Mouse (Mus musculus) liver (tissue): ENCODE data around the gene Snapc3.

Source experiments
- DNase-seq: peaks from one replicate; pipeline ENCODE4 v3.0.0-alpha.2; 2020; ENCODE audit warnings: mixed read lengths

Gene Snapc3

DNA sequence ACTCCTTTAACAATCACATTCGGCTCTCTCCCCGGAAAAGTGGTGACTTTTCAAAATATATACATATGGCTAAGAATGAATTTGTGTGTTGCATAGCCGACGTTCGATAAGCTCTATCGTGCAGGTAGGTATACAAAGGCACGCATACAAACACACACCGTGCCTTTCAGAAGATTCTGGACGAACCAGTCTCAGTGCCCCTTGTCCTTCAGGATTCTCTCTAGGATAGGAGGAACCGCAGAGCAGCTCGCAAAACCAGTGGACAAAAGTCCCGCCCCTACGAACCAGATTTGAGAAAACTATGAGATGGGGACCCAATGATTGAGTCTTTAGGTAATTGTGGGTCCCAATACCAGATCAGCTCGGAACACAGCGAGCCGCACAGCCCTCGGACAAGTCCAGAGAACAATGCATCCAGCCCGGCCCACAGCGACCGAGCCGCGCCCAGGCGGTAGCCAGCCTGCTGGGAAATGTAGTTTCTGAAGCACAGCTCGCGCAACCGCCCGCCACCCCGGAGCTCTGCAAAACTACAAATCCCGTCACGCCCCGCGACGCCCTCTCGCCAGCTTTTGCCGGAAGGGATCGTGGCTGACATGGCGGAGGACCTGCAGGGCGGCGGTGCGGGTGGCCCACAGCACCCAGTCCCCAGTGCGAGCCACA is at the start of gene Snapc3:
TSS of gene Snapc3 (plus strand) at position 565 of the 660 bp plus-strand sequence.
- peak; percentile 97 for DNase-seq

DNA sequence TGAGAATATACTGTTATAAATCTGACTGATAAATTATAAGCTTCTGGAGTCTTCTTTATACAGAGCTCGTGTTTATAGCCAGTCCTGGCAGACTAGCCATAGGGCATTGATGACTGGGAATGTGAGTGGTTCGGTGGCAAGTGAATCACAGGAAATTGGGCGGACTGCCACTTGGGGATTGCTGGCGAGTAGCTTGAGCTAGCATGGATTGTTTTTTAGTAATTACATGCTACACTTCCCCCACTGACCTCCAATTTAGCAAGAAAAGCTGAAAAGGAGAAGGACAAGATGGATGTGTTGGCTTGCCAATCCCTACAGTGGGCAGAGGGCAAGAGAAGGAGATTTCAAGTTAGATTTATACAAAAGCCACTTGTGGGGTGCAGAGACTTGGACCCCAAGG is 44.1 kb upstream of the Snapc3 start:
- no peak for DNase-seq

- DNase-seq: no peak
These were observed 41.9 kb upstream of the Snapc3 start for GRCm38 (mm10) chr4:83375650-83376049.

DNA sequence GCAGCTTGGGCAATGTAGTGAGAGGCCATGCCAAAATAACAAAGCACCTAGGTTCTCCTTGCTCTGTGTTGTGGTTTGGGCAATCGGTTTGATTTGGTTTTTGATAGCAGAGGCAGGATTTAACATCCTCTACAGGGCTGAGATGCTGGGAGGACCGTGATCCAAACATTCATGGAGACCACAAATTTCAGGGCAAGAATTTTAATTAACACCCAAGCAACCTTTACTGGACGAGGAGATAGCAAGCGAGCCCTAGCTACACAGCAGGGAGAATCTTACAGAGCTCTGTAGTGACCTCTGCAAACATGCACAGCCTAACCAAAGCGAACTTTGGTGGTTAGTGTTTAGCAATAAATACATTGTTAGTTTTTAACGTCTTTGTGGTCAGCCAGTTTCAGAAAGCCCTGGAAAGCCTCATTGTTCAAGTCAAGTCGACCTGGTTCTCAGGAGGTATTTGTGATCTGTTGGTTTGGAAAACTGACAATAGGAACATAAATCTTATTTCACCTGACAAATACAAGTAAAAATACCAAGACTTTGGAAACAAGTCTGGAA is 41.0 kb upstream of the Snapc3 start:
- DNase-seq: no peak

DNA sequence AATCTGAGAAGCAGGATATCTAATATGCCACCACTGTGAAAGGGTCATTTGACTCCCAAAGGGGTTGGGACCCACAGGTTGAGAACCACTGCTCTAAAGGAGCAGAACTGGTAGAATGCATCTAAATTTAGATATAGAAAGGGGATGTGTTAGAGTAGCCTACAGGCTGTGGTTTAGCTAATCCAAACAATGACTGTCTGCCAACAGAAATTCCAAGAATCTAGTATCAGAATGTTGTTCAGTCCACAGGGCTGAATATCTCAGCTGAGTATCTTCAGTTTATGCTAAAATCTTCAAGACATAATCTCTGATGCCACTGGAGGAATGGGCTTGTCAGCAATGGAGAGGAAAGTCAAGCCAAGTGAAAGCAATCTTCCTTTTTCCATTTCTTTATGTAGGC is 38.5 kb upstream of the Snapc3 start:
- DNase-seq: no peak

DNA sequence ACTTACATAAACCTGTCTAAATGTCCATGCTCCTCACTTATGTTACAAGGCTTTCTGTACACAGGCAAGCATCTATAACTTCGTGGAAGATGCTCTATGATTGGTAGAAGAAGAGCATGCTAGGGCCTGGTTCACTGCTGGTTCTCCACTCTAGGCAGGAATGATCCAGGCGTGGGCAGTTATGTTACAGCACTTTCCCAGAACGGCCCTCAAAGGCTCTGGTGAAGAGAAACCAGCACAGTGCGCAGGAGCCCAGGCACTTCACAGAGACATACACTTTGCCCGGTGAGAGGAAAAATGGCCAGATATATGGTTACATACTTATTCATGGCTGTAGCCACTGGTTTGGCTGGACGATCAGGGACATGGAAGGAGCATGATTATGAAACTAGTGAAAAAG is 37.8 kb upstream of the Snapc3 start:
- no peak for DNase-seq

GRCm38 (mm10) chr4:83380266-83380665 is 37.3 kb upstream of the Snapc3 start:
- DNase-seq: no peak

DNA sequence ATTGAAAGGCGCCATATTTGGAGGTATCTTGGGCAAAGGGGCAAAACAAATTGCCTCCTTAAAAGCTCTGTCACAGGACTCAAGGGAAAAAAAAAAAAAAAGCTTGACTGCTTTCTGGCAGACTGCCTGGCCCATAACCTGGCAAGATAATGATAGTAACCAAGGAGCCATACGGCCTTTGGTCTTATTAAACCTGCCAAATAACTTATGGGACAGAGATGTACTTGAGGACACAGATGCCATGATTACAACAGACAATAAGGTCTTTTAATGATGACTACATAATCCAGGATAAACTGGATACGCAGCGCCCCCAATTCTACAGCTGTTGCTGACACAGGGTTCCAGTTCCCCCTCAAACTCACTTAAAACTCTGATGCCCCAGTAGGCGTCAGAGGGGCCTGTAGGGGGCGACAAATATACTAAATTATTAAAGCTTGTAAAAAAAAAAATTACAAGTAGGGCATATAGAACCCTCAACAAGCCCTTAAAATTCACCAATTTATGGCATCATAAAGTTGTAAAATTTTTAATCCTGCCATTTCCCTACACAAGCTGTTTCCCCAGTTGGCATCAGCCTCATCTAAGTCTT is 33.5 kb upstream of the Snapc3 start:
- DNase-seq: peak; percentile 50

GRCm38 (mm10) chr4:83385091-83385490 is 32.4 kb upstream of the Snapc3 start:
- no peak for DNase-seq

GRCm38 (mm10) chr4:83390551-83390950 is 27.0 kb upstream of the Snapc3 start:
- no peak for DNase-seq

DNA sequence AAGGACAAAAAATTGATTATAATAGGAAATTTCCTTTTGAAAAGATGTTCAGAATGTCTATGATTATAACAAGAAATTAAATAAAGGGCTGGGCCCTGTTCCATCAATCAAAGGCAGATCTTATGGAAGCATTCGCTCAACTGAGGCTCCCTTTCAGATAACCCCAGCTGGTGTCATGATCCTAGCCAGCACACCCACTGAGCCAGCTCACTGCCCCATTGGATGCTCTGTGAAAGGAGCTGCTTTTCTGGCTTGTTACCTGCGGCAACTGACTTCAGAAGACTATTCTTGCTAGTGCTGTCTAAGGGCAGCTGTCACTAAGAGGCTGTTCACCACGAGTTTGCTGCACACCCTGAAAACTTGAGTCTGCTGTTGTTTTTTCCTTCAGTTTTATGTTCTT is 25.6 kb upstream of the Snapc3 start:
- no peak for DNase-seq

DNA sequence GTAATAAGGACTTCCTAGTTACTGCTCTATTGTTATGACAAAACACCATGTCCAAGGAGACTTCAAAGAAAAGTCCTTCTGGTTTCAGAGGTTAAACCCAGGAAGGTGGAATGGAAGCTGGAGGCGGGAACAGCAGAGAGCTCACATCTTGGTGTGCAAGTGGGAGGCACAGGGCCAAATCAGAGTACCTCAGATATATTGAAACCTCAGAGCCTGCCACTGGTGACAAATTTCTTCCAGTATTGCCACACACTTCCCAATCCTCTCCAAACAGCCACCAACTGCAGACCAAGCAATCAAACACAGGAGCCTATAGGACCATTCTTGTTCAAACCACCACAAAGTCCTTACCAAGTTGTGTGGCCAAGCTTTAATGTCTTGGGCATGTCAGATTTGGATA is 23.8 kb upstream of the Snapc3 start:
- no peak for DNase-seq

DNA sequence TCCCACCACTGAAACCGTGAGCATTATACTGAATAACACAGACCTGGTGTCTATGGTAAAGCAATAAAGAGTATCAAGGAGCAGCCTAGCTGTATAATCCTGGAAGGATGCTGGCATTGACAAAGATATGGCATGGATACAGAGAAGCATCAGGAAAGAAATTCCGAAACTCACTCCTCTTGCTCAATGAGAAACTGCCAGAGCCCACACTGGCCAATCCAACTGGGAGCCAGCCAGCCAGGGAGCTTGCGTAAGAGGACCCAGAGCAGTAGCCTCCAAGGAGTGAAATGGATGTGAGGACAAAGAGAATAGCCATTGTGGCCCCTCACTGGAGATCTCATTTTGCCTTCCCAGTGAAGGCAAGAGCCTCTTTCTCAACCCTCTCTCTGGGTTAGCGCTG is 21.2 kb upstream of the Snapc3 start:
- DNase-seq: no peak

DNA sequence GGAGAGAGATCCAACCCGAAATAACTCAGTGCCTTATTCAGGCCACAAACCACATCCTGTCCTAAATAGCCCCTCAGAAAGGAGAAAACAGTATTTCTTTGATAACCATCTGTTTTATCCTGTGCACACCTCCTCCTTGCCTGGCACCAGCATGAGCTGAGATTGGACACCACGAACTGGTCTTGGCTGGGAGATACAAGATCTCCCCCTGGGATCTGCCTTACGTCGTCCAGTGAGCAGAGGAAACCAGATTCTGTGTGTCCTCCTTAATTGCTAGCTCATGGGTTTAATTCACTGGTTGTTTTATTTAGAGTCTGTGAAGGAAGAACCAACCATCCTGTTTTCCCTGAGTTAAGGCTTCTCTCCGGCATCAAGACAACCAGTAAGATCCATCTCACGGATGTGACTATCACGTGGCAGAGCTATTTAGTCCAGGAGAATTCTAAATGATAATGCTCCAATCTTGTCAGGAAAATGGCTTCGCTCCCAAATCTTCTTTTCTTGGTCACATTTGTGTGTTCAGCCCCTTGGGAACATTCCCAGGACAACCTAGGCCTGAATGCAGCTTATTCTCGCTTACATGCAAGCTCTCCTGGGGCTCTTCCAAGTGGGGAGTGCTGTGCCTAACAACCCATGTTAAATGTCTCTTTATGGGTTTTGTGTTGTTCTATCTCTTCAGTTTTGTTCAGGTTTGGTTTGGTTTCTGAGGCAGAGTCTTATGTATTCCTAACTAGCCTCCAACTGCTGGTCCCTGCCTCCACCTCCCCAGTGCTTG is 20.3 kb upstream of the Snapc3 start:
- DNase-seq: no peak

- DNase-seq: no peak
These were observed 19.0 kb upstream of the Snapc3 start for GRCm38 (mm10) chr4:83398527-83398926.

GRCm38 (mm10) chr4:83400691-83401595 is 16.6 kb upstream of the Snapc3 start:
- DNase-seq: no peak

DNA sequence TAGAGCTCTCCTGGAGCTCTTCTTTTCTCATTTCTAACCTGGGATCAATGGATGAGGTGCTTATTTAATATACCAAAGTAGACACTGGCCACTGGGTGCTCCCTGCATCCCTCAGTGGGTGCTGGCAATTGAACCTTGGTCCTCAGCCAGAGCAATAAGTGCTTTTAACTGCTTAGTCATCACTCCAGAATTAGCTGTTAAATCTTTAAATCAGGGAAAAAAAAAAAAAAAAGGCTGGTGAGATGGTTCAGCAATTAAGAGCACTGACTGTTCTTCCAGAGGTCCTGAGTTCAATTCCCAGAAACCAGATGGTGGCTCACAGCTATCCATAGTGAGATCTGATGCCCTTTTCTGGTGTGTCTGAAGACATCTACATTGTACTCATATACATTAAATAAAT is 15.8 kb upstream of the Snapc3 start:
- no peak for DNase-seq

DNA sequence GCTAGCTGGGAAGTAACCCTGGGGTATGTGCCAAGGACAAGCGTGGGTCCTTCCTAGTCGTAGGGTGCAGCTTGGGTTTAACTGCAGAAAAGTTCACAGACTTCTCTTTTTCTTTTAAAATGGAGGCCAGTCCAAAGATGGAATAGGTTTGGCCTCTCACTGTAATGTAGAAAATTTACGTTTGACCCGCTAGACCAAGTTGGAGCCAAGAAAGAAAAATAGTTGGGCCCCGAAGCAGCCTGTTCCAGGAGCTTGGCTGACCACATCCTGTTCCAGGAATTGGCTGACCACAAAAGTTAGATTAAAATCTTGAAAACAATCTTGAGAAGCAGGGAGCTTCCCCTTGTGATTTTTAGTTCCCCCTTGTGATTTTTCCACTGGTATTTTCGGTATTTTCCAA is 9.8 kb upstream of the Snapc3 start:
- DNase-seq: no peak

DNA sequence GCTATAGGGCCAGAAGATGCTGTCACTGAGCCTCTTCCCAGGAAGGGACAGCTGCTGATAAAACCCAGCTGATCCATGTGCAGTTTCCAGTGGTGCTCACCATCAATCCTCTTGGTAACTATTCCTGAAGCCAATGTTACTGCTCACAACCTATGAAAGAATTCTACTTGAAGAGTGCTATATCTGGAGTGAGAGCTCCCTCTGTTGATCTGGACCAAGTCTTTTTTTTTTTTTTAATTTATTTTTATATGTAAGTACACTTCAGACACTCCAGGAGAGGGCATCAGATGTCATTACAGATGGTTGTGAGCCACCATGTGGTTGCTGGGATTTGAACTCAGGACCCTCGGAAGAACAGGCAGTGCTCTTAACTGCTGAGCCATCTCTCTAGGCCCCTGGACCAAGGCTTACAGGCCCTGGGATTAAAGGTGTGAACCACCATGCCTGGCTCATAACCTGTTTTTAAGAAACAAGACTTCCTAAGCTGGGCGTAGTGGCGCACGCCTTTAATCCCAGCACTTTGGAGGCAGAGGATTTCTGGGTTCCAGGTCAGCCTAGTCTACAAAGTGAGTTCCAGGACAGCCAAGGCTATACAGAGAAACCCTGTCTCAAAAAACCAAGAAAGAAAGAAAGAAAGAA is 7.5 kb upstream of the Snapc3 start:
- no peak for DNase-seq

- no peak for DNase-seq
These were observed 5.5 kb upstream of the Snapc3 start for GRCm38 (mm10) chr4:83412060-83412459.

DNA sequence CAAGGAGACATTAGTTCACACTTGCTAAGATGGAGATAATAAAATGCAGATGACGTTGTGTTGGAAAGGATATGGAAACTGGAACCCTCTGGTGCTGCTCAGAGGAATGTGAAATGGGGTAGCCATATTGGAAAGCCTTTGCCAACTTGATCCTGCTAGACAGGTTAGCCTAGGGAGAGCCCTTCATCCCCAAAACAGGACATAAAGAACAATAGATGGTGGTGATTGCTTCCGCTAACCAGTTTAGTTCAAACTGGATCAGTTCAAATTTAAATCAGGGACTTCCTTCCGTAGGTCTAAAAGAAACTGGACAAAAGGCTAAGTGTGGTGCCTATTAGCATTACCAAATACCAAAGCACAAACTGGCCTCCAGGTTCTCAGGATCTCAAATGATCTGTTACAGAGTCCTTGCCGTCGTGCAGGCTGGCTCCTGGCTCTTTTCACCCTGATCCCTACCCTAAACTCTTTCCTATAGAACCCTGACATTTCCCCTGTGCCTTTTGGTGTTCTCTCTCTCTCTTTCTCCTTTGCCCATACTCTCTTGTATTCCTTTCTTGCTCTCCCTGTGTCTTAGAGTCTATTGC is 3.2 kb upstream of the Snapc3 start:
- DNase-seq: no peak

DNA sequence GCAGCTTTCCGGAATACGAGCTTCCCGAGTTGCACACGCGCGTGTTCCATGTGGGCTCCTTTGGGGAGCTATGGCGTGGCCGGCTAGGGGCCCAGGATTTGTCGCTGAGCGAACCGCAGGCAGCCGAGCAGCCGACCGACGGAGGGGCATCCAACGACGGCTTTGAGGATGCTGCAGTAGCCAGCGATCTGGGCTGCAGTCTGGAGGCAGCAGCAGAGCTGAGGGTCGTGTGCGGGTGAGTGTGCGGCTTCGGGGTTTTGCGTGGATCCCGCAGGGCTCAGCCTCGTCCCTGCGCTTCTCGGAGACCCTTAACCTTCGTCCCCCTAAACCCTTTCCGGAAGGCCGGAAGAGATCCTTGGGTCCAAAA is 279 bp downstream of the Snapc3 start:
- DNase-seq: no peak
